Comparison of ENCODE assay signal across 8 mouse cellular contexts in the genomic region with DNA sequence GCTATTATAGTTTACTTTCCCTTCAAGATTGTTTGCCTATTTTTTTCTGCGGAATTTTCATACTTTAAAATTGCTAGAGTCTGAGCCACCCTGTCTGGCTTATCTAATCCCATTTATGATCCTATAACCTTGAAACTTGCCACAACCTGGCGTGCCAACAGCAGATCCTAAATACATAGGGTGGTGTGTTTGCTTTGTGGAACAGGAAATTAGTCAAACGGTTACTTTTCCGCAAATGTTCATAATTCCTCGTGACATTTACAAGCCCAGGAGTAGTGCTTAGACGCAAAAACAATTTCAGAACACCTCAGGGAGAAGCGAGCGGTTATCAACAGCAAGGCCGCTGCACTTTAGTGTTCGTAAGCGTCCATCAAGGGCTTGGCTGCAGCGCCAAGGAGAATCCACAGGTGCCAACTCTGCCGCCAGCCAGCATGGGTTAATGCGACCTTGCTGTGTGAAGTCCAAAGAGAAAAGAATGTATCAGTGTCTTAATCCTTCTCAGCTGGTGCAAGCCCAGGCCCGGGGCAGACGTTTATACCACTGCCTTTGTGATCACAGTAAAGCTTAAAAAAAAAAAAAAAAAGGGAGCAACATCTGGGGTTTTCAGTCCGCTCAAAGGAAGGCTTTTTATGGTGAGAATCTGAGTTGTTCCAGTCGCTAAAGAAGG. TPM values are rescaled to one million over a fixed set of nuclear protein-coding genes. Genes with fewer than 3 reads are reported as not detected.
DNase-seq lines count a peak whose midpoint lies in the region; ATAC-seq lines count a peak whose summit lies in the region.

No protein-coding gene starts in this region.

- DNase-seq in cerebellum, postnatal 14 days, result peak; percentile 56 to 60
- no peak for DNase-seq in cerebellum, adult 9-11 months
- DNase-seq in embryo, embryonic 11 days, result peak; percentile 63
- peak; percentile 23 to 40 for DNase-seq in heart, postnatal 14 days
- DNase-seq in midbrain, embryonic 14.5 days, result peak; percentile 62
- no peak for DNase-seq in left cerebral cortex, postnatal 10 days (ENCODE audit: extremely low spot score in 1 of 2, low spot score in 2 of 2)
- DNase-seq in gastrocnemius, adult 18-20 months (ENCODE audit: low spot score), result no peak
- no peak for DNase-seq in urinary bladder, postnatal 10 days (ENCODE audit: low spot score)

- no peak overlapping the region; the same call in 1 of the 2 replicates for H3K9ac ChIP-seq in midbrain, embryonic 14.5 days (replicated peaks; ENCODE audit: low read length)

- no peaks in the 10 kb centered on the region for H3K36me3 ChIP-seq in midbrain, embryonic 14.5 days (ENCODE audit: control insufficient read depth, insufficient read depth, low read length)

- peak overlapping the region; percentile 45 for H3K4me2 ChIP-seq in midbrain, embryonic 14.5 days (ENCODE audit: low read length)

- intact Hi-C loops in heart, postnatal 14 days (cut with DNase I), result no loop called here
- intact Hi-C loops in left cerebral cortex, postnatal 10 days (cut with DNase I), result no loop called here

- peaks cover 22% of the 10 kb centered on the region for H3K4me1 ChIP-seq in midbrain, embryonic 14.5 days (ENCODE audit: control insufficient read depth, insufficient read depth, low read length)

- ATAC-seq in midbrain, embryonic 14.5 days (ENCODE audit: low FRiP score, low TSS enrichment), result no peak

- H3K9me3 ChIP-seq in midbrain, embryonic 14.5 days (ENCODE audit: control insufficient read depth, low read length), result no peaks in the 10 kb centered on the region

- H3K27me3 ChIP-seq in midbrain, embryonic 14.5 days (ENCODE audit: control insufficient read depth, insufficient read depth, low read length), result no peaks in the 10 kb centered on the region

- WGBS in midbrain, embryonic 14.5 days, result 23% methylated on average over 18 of the region's 18 CpGs

- H3K27ac ChIP-seq in midbrain, embryonic 14.5 days (replicated peaks; ENCODE audit: low read depth, low read length), result peak overlapping the region; percentile 67; the same call in 1 of the 2 replicates

- H3K4me3 ChIP-seq in midbrain, embryonic 14.5 days (replicated peaks; ENCODE audit: low read depth, low read length), result no peak overlapping the region

RNA-seq across cellular contexts. Expression of a gene that starts 18.7 kb away (rescaled TPM):
- 1 to 10 TPM; 1.1 TPM for total RNA-seq in heart, postnatal 14 days (2021)
- 0.93 and 1.2 TPM in 2 replicates for polyA plus RNA-seq in midbrain, embryonic 14.5 days (2014; fragmentation: Nextera tagmentation; extraction: Ambion mirVana)
- total RNA-seq in left cerebral cortex, postnatal 10 days (2021), result under 1 TPM; 0.15 to 0.63 TPM
- total RNA-seq in gastrocnemius, adult 18-20 months (2021), result under 1 TPM; 0.19 to 0.23 TPM

RNA-seq across cellular contexts. Expression of a gene that starts 20.9 kb away (rescaled TPM):
- 10 to 100 TPM; 11.0 to 13.7 TPM for total RNA-seq in heart, postnatal 14 days (2021)
- polyA plus RNA-seq in midbrain, embryonic 14.5 days (2014; fragmentation: Nextera tagmentation; extraction: Ambion mirVana), result 17.0 and 21.2 TPM in 2 replicates
- 10 to 100 TPM; 10.9 to 11.8 TPM for total RNA-seq in left cerebral cortex, postnatal 10 days (2021)
- total RNA-seq in gastrocnemius, adult 18-20 months (2021), result 1 to 10 TPM; 2.2 to 2.3 TPM

RNA-seq across cellular contexts. Expression of a gene that starts 22.5 kb away (rescaled TPM):
- total RNA-seq in heart, postnatal 14 days (2021), result 1 to 10 TPM; 1.9 to 2.4 TPM
- polyA plus RNA-seq in midbrain, embryonic 14.5 days (2014; fragmentation: Nextera tagmentation; extraction: Ambion mirVana), result 8.6 and 9.7 TPM in 2 replicates
- 1 to 10 TPM; 2.9 to 3.9 TPM for total RNA-seq in left cerebral cortex, postnatal 10 days (2021)
- total RNA-seq in gastrocnemius, adult 18-20 months (2021), result 1 to 10 TPM; 1.4 to 1.5 TPM

Comparison
In these comparisons a context has a peak if more than half of its experiments do, and no peak if none do; other contexts are left out.
1. DNase-seq: peak in cerebellum, postnatal 14 days (2 of 2), embryo, embryonic 11 days (single experiment), heart, postnatal 14 days (2 of 2) and midbrain, embryonic 14.5 days (single experiment); none in cerebellum, adult 9-11 months (single experiment), left cerebral cortex, postnatal 10 days (0 of 2), gastrocnemius, adult 18-20 months (single experiment) and urinary bladder, postnatal 10 days (single experiment).